Mouse (Mus musculus): ENCODE measurements at regions not wholly inside any gene's neighbourhood (a gene's known extent, or its start where the extent isn't known, plus 50 kb on each side); places are given as distances from the start of the nearest gene placed in this dataset.

DNA sequence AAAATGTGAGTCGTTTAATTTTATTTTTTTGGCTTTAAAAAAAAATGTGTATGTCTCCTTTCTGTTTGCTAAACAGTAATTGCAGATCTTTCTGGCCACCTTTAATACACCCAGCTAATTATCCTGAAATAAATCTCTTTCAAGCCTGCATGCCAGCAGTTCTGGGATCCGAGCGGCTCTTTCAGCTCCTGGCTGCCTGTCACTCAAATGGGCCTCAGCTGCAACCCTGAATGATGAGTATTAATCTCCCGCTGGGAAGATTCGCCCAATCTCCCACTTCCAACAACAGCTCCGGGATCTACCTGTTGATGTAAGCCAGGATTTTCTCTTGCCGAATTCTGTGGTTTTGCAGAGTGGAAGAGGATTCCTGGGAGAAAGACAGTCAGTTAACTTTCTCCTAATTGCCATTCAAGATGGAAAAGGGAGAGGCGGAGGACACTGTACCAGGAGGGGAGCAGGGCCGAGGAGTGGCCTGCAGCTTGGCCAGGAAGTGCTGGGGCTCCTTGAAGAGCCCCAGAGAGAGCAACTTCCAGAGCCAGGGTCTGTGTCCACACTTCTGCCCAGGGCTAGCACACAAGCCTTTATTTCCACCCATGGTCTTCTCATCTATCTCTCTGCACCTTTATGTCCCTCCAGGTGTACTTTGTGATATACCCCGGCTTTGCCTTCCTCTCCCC, 272.2 kb downstream of the Bcl11a start:
- TF ChIP-seq CTCF (IDR thresholded peaks at IDR 0.05; ENCODE audit: borderline replicate concordance, insufficient read depth, low read length) (no peak), POLR2A (IDR thresholded peaks at IDR 0.05; ENCODE audit: low read depth, low read length) (no peak)

All from embryonic fibroblast, embryonic 13.5 days (primary cell).